Mouse (Mus musculus) testis, postnatal 14 days (tissue): Measurements from ENCODE around the gene Samd10.
A peak's percentile ranks its signal among the peaks of the same experiment; 100 is the strongest.

Experiments
- DNase-seq: peaks from one replicate; pipeline ENCODE4 v3.0.0; 2021; ENCODE audit warnings: low spot score

The Samd10 gene

DNA sequence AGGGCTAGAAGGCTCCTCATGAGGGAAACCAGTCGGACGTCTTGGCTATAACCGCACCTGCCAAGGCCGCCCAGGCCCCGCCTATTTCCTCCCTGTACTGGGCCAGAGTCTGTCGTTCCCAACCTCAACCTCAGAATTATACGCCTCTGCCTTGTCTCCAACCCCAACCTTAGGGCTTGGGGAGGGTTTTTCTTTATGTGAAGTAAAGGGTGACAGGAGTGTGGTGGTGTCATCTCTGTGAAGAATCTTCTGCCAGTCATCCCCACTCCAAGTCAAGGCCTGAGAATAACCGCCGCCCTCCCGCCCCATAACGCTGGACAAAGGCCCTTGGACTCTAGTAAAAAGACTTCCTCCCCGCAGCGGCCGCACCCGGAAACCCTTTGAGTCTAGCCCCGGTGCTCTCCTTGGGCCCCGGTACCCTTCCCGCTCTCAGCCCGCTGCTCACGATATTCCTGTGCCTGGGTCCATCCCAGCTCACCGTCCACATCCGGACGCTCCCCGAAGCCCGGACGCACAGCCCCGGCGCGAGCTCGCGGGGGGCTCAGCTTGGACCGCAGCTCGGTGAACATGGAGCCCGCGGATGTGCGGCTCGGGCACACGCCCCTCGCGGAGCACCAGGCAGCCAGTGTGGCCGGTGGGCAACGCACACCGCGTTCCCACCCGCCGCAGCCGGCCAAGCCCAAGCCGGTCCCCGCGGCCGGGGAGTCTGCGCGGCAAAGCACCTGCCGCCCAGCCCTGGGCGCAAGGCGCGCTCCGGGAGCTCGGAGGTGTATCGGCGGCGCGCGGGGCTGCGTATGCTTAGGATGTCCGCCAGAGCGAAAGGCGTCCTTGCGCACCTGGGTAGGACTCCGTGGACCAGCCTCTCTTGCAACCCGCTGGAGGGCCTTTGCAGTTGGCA is at the start of gene Samd10:
Gene Samd10 (minus strand): TSS at position 759 of the 898 bp plus-strand sequence.
- peak; percentile 74 for DNase-seq

DNA sequence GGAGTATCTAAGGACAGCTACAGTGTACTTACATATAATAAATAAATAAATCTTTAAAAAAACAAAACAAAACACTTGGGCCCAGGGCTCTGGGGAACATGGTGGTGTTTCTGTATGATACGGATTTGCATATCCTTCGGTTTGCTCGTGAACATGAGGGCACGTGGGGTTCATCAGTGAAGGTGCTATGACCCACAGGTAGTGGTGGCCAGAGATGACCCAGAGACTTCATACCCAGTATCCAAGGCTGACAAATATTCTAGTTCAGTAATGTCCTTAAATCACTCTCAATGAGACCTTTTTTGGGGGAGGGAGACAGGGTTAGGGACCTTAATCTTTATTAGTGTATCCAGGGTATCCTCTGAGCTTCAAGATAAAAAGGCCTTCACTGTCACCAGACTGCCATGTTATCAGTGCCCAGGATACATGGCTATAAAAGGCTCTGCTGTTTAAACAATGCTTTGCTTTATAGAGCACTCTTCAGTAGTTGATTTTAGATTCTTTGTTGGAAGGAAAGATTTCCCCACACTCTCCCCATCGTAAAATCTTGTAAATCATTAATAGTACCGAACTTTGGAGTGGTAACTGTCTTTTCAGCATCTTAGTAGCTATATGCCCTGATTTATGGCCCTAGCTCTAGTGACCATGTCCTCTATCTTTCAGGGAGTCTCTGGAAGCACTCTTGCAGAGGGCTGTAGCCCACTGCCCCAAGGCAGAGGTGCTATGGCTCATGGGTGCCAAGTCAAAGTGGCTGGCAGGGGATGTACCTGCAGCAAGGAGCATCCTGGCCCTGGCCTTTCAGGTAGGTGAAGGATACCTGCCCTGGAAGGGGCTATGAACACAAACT is 47.8 kb upstream of the Samd10 start:
- DNase-seq: no peak

DNA sequence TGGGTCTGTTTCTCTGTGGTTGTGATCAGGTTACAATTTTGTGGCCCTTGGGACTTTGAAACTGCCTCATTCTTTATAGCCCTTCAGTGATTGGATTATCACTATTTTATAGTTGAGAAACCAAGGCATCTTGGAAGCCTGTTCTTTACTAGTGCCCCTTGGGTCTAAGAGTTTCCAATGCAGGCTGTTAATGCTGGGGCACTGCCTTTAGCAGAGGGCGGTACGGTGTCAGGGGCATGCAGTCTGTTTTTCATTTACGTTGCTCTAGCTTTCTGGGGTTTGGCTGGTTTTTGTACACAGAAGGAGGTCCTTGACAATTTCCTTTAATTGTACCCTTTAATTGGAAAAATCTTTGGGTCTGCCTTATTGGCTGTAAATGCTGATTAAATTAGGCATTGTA is 46.7 kb upstream of the Samd10 start:
- DNase-seq: no peak

DNA sequence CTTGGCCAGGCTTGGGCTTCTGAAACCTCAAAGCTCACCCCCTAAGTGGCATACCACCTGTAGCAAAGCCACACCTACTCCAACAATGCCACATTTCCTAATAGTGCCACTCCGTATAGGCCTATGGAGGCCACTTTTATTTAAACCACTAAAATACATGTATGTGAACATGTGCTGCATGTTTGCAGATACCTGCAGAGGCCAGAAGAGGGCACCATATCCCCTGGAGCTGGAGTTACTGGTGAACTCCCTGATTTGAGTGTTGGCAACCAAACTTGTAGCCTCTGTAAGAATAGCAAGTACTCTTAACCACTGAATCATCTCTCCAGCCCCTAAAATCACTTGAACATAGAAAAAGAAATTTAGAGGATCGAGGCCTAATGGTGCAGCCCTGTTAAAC is 45.3 kb upstream of the Samd10 start:
- peak; percentile 48 for DNase-seq

DNA sequence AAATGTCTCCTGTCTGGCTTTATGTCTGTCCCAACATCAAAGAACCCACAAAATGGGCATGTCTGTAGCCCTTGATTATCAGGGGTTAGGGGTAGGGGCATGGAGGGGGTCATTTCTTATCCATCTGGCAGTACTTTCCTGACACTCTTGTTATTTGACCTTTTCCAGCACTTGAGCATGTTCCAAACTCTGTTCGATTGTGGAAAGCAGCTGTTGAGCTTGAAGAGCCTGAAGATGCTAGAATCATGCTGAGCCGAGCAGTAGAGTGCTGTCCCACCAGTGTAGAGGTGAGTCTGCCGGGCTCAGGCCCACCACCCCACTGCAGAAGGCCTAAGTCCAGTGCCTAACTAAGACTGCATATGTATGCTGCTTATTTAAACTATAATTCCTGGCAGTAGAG is 36.9 kb upstream of the Samd10 start:
- DNase-seq: no peak

DNA sequence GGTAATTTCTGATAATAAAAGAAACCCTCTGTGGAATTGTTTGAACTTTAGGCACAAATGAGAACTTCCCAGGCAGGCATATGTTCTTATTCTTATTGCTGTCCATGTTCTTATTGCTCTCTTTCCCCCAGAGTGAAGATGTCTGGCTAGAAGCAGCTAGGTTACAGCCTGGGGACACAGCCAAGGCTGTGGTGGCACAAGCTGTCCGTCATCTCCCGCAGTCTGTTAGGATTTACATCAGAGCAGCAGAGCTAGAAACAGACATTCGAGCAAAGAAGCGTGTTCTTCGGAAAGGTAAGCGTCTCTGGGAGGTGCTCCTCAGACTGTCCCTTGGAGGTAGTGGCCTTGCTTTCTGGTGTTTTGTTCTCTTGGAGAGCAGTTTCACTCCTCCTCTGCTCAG is 33.6 kb upstream of the Samd10 start:
- no peak for DNase-seq

DNA sequence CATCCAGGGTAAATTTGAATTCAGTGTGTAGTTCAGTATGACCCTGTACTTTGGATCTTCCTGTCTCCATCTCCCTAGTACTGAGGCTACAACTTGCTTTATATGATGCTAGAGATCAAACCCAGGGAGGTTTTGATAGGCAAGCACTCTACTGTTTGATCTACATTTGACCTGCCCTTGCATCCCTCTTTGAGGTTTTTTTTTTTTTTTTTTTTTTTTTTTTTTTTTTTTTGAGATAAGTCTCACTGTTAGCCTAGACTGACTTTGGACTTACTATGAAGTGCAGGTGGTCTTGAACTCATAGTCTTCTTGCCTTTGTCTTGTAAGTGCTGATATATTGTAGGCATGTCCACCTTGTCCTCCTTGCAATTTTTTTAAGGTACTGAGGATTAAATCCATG is 29.5 kb upstream of the Samd10 start:
- DNase-seq: no peak

DNA sequence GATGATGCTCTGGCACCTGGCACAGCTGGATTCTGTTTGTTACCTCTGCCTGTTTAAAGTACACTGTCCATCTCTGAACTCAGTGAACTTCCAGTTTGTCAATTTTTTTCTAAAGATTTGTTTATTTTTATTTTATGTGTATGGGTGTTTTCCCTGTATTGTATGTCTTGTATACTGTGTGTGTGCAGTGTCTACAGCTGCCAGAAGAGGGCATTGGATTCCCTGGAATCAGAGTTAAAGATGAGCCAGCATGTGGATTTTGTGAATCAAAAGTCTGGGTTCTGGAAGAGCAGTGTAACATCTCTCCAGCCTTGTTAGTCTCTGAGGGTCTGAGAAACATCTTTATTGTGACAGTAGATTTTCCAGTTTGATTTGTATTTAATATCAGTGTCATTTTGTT is 24.4 kb upstream of the Samd10 start:
- no peak for DNase-seq

DNA sequence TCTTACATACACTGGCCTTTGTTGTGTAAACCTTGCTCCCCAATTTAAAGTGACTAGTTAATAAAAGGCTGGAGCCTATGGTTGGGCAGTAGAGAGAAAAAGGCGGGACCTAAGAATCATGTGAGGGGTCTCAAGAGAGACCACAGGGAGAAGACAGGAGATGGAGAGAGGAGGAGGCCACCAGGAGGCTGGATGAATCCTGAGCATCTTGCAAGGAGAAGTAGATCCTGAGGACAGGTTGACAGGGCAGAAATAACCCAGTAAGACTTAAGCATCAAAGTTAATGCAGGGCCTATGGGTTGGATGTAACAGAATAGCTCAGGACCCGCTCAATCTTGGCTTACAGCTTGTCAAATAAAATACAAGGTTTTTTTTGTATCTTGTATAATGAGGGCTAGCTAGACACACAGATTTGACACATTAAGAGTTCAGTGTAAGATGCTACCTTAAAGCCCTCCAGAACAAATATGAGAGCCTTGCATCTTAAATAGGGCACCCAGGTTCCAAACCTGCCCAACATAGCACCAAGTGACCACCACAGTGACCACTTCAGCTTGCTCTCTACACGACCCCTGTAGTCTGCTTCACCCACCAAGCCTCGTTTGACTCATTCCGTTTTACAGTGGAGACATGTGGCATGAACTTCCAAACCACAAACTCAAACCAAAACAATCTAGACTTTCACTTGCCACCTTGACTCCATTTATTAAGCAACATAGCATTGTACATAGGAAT is 19.9 kb upstream of the Samd10 start:
- no peak for DNase-seq

DNA sequence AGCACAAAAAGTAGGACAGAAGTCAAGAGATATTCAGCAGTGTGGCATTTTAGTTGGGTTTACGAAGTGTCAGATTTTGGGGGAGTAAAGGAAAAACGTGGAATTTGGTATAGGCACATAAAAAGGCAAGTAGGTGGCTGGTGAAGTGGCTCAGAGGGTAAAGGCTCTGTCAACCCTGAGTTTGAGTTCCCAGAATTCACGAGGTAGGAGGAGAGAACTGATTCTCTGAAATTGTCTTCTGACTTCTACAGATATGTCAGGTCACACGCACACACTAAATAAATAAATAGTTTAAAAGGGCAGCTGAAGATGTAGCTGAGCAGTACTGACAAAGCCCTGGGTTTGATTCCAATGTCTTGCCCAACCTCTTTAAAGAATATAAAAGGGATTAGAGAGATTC is 3.4 kb upstream of the Samd10 start:
- DNase-seq: no peak

DNA sequence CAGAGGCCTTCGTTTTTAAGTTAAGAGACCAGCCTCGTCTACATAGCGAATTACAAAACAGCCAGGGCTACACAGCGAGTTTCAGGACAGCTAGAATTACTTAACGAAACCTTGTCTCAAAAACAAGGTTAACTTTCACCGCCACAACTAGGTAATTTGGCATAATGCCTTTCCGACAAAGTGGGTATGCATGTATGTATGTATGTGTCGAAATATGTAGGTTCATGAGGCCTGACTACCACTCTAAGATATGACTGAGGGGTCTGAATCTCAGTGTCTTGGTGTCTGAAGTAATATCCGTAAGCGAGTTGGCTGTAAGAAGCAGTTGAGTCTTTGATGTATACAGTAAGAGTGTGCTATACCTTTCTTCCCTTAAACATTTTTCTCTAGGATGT is 2.7 kb upstream of the Samd10 start:
- DNase-seq: no peak

DNA sequence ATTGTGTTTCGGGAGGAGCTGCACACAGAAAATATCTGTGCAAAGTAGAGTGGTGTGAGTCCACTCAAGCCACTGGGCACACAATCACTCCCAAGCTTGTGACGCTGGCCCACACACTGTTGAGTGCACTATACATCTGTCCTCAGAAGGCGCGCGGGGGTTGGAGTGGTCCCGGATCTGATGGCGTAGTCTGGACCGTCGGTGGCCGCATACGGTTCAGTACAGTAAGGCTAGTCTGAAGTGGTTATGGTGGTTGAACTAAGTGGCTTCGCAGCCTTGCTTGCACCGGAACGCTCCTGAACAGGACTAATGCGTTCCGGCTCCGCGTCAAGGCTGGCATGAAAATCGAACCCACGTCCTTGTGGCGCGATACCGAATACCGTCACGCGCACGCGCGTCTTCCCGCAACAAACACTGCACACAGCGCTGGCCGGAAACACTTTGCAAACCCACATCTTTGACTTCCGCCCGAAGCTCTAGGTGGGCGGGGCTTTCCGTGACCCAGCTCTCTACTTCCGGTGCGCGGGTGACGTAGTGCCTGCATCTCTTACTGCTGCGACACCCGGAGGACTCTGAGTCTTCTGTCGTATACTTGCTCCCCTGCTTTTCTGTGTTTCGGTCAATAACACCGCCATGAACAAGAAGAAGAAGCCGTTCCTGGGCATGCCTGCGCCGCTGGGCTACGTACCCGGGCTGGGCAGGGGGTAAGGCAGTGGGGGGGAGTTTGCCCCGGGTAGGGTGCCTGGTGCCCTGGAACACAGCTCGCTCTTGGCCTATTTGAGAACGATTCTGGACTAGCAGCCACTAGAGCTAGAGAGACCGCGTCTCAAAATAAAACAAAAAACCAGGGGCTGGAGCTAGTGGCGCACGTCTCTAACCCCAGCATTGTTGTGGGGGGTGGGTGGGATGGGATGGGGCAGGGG is 2.1 kb upstream of the Samd10 start:
- peak; percentile 95 for DNase-seq

DNA sequence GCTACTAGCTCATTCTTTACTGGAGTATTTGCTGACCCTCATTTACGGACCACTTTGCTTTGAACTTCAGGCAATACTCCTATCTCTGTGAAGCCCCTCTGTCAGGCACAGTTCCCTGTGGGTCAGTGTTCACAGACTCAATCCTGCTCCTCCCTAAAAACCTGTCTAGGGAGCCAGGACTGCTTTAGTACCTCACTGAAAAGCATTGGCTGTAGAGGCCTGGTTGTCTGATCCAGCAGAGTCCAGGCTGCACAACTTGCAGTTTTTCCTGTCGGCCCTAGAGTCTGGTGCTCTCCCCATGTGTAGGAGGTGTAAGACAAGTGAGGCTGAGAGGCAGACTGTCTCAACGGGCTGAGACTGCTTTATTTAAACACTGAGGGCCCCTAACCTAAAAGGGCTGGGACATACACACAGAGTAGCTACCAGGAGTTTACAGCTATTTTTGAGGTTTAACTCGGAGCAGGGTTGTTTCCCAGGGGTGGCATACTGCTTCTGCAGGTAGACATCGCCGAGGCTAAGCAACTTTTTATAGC is 1.3 kb upstream of the Samd10 start:
- DNase-seq: no peak

DNA sequence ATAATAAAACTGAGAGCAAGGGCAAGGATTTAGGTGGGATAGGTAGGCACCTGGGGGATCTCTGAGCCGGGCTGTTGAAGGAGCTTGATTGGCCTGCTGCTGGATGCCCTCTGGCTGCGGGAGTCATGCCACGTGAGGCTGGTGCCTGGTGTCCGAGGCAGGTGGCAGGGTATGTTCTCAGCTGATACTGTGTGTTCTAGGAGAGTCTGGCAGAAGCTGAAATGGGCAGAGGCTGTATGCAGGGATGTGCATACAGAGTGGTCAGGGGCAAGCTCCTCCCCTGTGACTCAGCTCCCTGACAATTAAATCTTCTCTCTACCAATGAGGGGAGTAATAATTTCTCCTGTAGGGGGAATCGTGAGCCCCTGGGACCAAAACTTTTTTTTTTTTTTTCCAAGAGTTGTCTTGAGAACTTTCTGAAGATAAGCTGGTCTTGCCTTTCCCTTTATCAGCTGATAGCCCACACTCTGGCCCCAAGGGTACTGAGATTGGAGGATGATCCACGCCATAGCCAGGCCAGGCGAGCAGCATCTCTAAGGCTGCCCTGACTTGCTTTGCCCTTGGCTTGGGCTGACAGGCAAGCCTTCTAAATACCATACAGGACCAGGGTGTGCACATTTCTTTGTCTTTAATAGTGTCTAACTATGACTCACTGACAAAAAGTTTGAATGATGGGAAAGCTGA is 1.5 kb downstream of the Samd10 start:
- DNase-seq: no peak

DNA sequence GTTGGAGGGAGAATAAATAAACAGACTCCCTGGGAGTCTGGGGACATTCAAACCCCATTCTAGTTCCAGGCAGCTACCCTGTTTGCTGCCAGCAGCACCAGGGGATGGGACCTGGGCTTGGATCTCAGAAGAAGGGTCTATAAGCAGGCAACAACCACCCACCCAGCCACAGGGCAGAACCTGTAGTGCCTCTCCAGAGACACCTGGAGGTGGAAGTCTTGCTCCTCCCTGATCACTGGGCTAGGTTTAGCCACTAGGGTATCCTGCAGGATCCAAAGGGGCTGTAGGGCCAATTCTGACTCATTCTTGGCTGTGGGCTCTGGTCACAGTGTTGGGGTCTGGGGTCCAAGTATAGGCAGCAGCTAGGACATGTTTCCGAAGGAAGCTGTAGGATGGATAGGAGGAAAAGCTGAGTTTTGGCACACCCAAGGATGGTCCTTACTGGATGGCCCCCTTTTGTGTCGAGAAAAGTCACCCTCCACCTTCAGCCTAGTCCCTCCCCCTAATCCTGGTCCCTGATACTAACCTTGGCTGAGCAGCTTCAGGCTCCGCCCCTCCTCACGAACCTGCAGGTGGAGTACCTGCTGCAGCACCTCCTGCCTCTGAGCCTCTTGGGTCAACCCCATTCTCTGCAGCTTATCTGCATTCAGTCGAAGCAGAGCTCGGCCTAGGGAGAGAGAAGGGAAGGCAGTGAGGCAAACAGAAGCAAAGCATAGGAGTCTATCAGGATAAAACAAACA is 2.6 kb downstream of the Samd10 start:
- no peak for DNase-seq

DNA sequence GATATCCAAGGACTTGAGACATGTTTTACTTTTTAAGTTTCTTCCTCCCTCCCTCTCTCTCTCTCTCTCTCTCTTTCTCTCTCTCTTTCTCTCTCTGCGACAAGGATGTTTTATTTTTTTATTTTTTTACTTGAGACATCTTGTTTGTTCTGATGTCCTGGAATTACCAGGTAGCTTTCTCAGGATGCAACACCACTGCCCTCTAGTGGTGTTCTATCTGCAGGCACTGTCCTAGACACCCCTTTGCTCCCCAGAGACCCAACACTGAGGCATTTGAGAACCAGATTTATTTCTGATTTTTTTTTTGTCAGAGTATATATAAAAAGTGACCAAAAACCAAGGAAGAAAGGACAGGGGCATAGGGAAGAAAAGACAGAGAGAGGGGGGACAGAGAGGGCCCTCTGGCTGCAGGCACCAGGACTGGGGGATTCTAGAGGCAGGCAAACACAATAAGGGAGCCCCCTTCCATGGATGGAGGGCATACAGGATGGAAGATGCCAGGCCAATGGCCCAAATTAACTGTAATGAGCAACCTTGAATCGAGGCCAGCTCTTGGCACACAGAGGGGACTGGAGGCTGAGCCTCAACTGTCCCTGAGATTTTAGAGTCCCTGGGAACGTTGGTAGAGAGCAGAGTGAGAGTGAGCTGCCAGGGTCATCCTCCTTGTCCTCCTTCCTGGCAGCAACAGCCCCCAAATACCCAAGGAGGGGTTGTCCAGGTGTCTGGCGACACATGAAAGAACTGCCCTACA is 3.9 kb downstream of the Samd10 start:
- no peak for DNase-seq

DNA sequence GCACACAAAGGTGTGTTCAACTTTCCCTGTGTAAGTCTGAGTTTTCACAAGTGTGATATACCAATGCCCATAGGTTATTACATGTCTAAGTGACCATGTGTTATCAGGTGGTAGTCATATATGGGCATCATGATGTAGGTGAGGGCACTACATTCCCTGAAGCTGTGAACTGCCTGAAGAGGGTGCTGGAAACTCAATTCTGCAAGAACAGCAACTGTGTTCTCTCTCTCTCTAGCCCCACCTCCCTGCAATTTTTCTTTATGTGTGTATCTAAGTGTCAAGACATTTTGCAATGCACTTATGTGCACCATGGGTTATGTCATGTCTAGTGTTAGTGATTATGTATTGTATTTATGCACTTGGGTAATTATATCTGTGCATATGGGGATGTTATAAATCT is 5.1 kb downstream of the Samd10 start:
- peak; percentile 3 for DNase-seq

DNA sequence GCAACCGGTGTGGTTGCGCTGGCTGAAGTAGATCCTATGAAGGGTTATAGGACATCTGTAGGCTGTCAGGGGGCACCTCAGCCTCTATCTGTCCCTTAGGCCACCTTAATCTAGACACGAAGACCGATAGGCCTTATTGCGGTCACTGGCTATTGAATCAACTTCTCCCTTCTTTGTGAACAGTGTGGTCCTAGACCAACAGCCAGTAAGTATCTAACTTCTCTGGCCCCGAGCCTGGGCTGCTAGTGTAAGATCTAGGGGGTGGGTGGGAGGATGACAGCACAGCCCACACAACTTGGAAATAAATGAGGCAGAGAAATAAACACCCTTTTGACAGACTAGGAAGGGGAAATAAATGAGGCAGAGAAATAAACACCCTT is 6.0 kb downstream of the Samd10 start:
- no peak for DNase-seq
